Mouse (Mus musculus): ENCODE data around the gene Vma21-ps. TPM values are rescaled to one million over a fixed set of nuclear protein-coding genes. Genes with fewer than 3 reads are reported as not detected.
"Not testable (repeated sequence)": the region's sequence is repeated elsewhere in the genome, so short reads cannot be mapped to it uniquely, and the experiment has no call there.

The Vma21-ps gene
- polyA plus RNA-seq (2016; fragmentation: Nextera tagmentation; extraction: Ambion mirVana) = not detected in 2 replicates

DNA sequence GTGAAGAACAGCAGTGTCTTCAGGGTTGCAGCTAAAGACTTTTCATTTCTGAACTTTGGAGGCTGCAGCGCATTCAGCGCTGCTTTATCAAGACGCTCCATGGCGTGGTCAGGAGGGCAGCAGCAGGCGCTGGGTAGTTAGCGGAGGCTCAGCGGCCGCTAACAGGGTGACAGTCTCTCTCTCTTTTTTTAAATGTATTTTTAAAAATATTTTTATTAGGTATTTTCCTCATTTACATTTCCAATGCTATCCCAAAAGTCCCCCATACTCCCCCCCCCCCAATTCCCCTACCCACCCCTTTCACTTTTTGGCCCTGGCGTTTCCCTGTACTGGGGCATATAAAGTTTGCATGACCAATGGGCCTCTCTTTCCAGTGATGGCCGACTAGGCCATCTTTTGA is at the start of gene Vma21-ps:
Gene Vma21-ps (minus strand): TSS at position 101 of the 400 bp plus-strand sequence.
- H3K27me3 ChIP-seq (ENCODE audit: low read depth, poor library complexity, severe bottlenecking); H3K4me3 ChIP-seq; DNase-seq (ENCODE audit: low spot score); H3K4me1 ChIP-seq; H3K36me3 ChIP-seq; H3K27ac ChIP-seq; H3K9me3 ChIP-seq (replicated peaks): not testable (repeated sequence)
- WGBS = 93% methylated on average over 10 of the region's 10 CpGs

- no peaks in the 10 kb centered on the region for H3K36me3 ChIP-seq
- no peak overlapping the region for H3K27ac ChIP-seq
- no peaks in the 10 kb centered on the region for H3K9me3 ChIP-seq (replicated peaks)
- no peaks in the 10 kb centered on the region for H3K4me1 ChIP-seq
- H3K4me3 ChIP-seq = no peak overlapping the region
- H3K27me3 ChIP-seq (ENCODE audit: low read depth, poor library complexity, severe bottlenecking) = no peaks in the 10 kb centered on the region
- no peak for DNase-seq (ENCODE audit: low spot score)
- 90% methylated on average over 3 of the region's 3 CpGs for WGBS
These were observed 46.0 kb upstream of the Vma21-ps start for GRCm38 (mm10) chr4:52543001-52543400.

GRCm38 (mm10) chr4:52530636-52531035 is 33.6 kb upstream of the Vma21-ps start:
- Histone ChIP-seq H3K36me3 (no peaks in the 10 kb centered on the region), H3K4me1 (no peaks in the 10 kb centered on the region), H3K27ac (no peak overlapping the region), H3K4me3 (no peak overlapping the region), H3K9me3 (replicated peaks) (no peaks in the 10 kb centered on the region), H3K27me3 (ENCODE audit: low read depth, poor library complexity, severe bottlenecking) (no peaks in the 10 kb centered on the region)
- DNase-seq (ENCODE audit: low spot score) = no peak
- WGBS = 83% methylated on average over 2 of the region's 2 CpGs

DNA sequence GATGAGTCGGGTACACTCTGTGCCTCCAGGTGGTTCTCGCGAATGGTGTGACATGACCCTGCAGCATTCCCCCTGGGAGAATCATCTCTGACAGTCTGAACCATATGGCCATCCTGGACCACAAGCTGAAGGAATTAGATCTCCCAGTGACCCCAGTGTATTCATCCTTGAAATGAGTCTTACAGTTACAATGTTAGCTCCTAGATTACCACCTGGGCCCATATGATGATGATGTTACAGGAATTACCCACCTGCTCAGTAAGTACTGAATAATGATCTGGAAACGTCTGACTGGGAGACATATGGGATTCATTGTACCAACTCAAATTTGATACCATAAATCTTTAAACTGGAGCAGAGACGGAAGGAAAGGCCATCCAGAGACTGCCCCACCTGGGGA is 29.4 kb upstream of the Vma21-ps start:
- no peak overlapping the region for H3K27ac ChIP-seq
- H3K4me3 ChIP-seq = no peak overlapping the region
- no peaks in the 10 kb centered on the region for H3K4me1 ChIP-seq
- WGBS = 73% methylated on average over 5 of the region's 5 CpGs
- H3K36me3 ChIP-seq = no peaks in the 10 kb centered on the region
- DNase-seq (ENCODE audit: low spot score) = no peak
- no peaks in the 10 kb centered on the region for H3K27me3 ChIP-seq (ENCODE audit: low read depth, poor library complexity, severe bottlenecking)
- H3K9me3 ChIP-seq (replicated peaks) = no peaks in the 10 kb centered on the region

- Histone ChIP-seq H3K27me3 (ENCODE audit: low read depth, poor library complexity, severe bottlenecking) (no peaks in the 10 kb centered on the region), H3K36me3 (no peaks in the 10 kb centered on the region), H3K27ac (no peak overlapping the region), H3K4me1 (no peaks in the 10 kb centered on the region), H3K4me3 (no peak overlapping the region), H3K9me3 (replicated peaks) (no peaks in the 10 kb centered on the region)
- 89% methylated on average over 5 of the region's 5 CpGs for WGBS
- DNase-seq (ENCODE audit: low spot score) = no peak
These were observed 22.3 kb upstream of the Vma21-ps start for GRCm38 (mm10) chr4:52519301-52519700.

GRCm38 (mm10) chr4:52517580-52517979 is 20.5 kb upstream of the Vma21-ps start:
- 18% methylated on average over 4 of the region's 4 CpGs for WGBS
- no peak for DNase-seq (ENCODE audit: low spot score)

GRCm38 (mm10) chr4:52487486-52487885 is 9.6 kb downstream of the Vma21-ps start:
- H3K4me1 ChIP-seq = no peaks in the 10 kb centered on the region
- H3K4me3 ChIP-seq = no peak overlapping the region
- H3K9me3 ChIP-seq (replicated peaks) = no peaks in the 10 kb centered on the region
- DNase-seq (ENCODE audit: low spot score) = no peak
- no peak overlapping the region for H3K27ac ChIP-seq
- H3K27me3 ChIP-seq (ENCODE audit: low read depth, poor library complexity, severe bottlenecking) = no peaks in the 10 kb centered on the region
- 95% methylated on average over 4 of the region's 4 CpGs for WGBS
- H3K36me3 ChIP-seq = peaks cover 63% of the 10 kb centered on the region

More at GRCm38 (mm10) chr4:52517580-52517979, 20.5 kb upstream of the Vma21-ps start:
- Histone ChIP-seq H3K4me3 (no peak overlapping the region), H3K27me3 (ENCODE audit: low read depth, poor library complexity, severe bottlenecking) (no peaks in the 10 kb centered on the region), H3K4me1 (no peaks in the 10 kb centered on the region), H3K27ac (no peak overlapping the region), H3K36me3 (no peaks in the 10 kb centered on the region), H3K9me3 (replicated peaks) (no peaks in the 10 kb centered on the region)

GRCm38 (mm10) chr4:52473431-52473830 is 23.6 kb downstream of the Vma21-ps start:
- 85% methylated on average over 3 of the region's 3 CpGs for WGBS
- Histone ChIP-seq H3K4me3 (no peak overlapping the region), H3K27ac (no peak overlapping the region), H3K4me1 (no peaks in the 10 kb centered on the region), H3K9me3 (replicated peaks) (no peaks in the 10 kb centered on the region), H3K27me3 (ENCODE audit: low read depth, poor library complexity, severe bottlenecking) (no peaks in the 10 kb centered on the region), H3K36me3 (peaks cover 97% of the 10 kb centered on the region)
- DNase-seq (ENCODE audit: low spot score) = no peak

DNA sequence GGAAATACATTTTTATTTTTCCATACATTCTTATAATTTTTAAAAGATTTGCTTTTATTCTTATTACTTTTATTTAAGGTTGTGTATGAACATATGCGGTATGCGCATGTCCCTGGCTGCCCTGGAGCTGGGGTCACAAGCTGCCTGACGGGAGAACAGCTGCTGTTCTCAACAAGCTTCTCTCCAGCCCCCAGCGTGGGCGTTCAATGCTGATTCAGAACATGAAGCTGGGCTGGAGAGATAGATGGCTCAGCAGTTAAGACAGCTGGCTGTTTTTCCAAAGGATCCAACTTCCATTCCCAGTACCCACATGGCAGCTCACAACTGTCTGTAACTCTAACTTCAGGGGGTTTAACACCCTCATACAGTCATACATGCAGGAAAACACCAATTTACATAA is 35.7 kb downstream of the Vma21-ps start:
- H3K36me3 ChIP-seq = peaks cover 95% of the 10 kb centered on the region
- no peaks in the 10 kb centered on the region for H3K9me3 ChIP-seq (replicated peaks)
- no peaks in the 10 kb centered on the region for H3K4me1 ChIP-seq
- H3K27ac ChIP-seq = no peak overlapping the region
- H3K27me3 ChIP-seq (ENCODE audit: low read depth, poor library complexity, severe bottlenecking) = no peaks in the 10 kb centered on the region
- WGBS = 95% methylated on average over 5 of the region's 5 CpGs
- no peak overlapping the region for H3K4me3 ChIP-seq
- no peak for DNase-seq (ENCODE audit: low spot score)

DNA sequence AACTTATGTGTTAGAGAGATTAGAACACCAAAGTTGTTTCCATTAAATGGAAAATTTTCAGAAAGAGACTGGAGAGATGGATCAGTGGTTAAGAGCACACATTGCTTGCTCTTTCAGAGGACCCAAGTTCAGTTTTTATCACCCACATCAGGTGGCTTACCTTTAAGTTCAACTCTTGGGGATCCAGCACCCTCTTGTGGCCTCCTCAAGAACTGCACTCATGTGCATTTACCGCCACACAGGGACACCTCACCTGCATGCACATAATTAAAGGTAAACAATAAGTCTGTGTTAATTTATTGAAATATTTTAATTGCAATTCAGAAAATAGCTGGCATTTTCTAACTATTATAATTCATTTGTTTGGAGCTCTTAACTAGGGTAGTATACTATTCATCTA is 37.3 kb downstream of the Vma21-ps start:
- WGBS = 100% methylated on average over 1 of the region's 1 CpGs
- Histone ChIP-seq H3K4me3 (no peak overlapping the region), H3K9me3 (replicated peaks) (no peaks in the 10 kb centered on the region), H3K27ac (no peak overlapping the region), H3K36me3 (peaks cover 97% of the 10 kb centered on the region), H3K4me1 (no peaks in the 10 kb centered on the region), H3K27me3 (ENCODE audit: low read depth, poor library complexity, severe bottlenecking) (no peaks in the 10 kb centered on the region)
- DNase-seq (ENCODE audit: low spot score) = no peak

Other genes with a start within 250 kb of the Vma21-ps start
- 190 and 214 TPM in 2 replicates for gene Smc2, start 58.0 kb downstream of the Vma21-ps start, polyA plus RNA-seq (2016; fragmentation: Nextera tagmentation; extraction: Ambion mirVana)
- not detected in 2 replicates for gene Toporsl, start 99.0 kb upstream of the Vma21-ps start, polyA plus RNA-seq (2016; fragmentation: Nextera tagmentation; extraction: Ambion mirVana)